Mouse (Mus musculus) sigmoid colon, adult 10 weeks (tissue): ENCODE results near the gene Ap1ar. TPM values are rescaled to one million over a fixed set of nuclear protein-coding genes. Genes with fewer than 3 reads are reported as not detected.

Experiments used
- polyA plus RNA-seq: library from polyadenylated mRNA; stranded (reverse); fragments of 350-450 nt; fragmentation: Illumina TruSeq; extraction: RNeasy Lipid Tissue Mini Kit (QIAGEN cat#74804); gene quantifications from one replicate; pipeline ENCODE4 v1.2.3, GENCODE M21; 2014; ENCODE audit warnings: low read depth, low replicate concordance

Ap1ar gene
- 90.3 TPM for polyA plus RNA-seq

GRCm38 (mm10) chr3:127837154-127837865 lies at the start of gene Ap1ar:
Gene Ap1ar, minus strand, starts transcription at chr3:127837523.

GRCm38 (mm10) chr3:127789500-127790191 lies 47.7 kb downstream of the Ap1ar start, which contains the start of gene Tifa:
Gene Tifa, plus strand, starts transcription at chr3:127789805.

GRCm38 (mm10) chr3:127780021-127780644 lies 57.2 kb downstream of the Ap1ar start, which contains the start of gene Alpk1:
Gene Alpk1, minus strand, starts transcription at chr3:127780527.

Other genes with a start within 250 kb of the Ap1ar start
- not detected for gene Neurog2, start 204.4 kb downstream of the Ap1ar start, polyA plus RNA-seq
- 33.3 TPM for gene Alpk1, start 57.0 kb downstream of the Ap1ar start, polyA plus RNA-seq
- gene Tifa, start 47.7 kb downstream of the Ap1ar start, polyA plus RNA-seq: 114 TPM
- gene Fam241a, start 58.8 kb upstream of the Ap1ar start, polyA plus RNA-seq: 60.8 TPM